Mouse (Mus musculus): ENCODE data around the gene Fip1l1.

GRCm38 (mm10) chr5:74639516-74639915 is 104.3 kb downstream of the Fip1l1 start:
- no peak for TF ChIP-seq EP300 (IDR thresholded peaks at IDR 0.05; ENCODE audit: insufficient read depth, low read depth, low read length)
- no peak for TF ChIP-seq CTCF (IDR thresholded peaks at IDR 0.05; ENCODE audit: low read depth, low read length)
